Mouse (Mus musculus) stomach, postnatal 0 days (tissue): Measurements from ENCODE around the gene Togaram2. TPM values are rescaled to one million over a fixed set of nuclear protein-coding genes. Genes with fewer than 3 reads are reported as not detected.
A peak's percentile ranks its signal among the peaks of the same experiment; 100 is the strongest.

Source experiments
- ATAC-seq: fragments of 200-750 bp; cut with Nextera tagmentation; 2 replicates; pipeline ENCODE4 v1.8.0; 2017; ENCODE audit not compliant: low FRiP score, low TSS enrichment
- DNase-seq: peaks from one replicate; pipeline ENCODE4 v3.0.0-alpha.2; 2016; ENCODE audit warnings: low spot score
- H3K27ac ChIP-seq: fragments of 300-500 bp; sonication (generic); replicated peaks from 2 replicates; pipeline ENCODE4 v1.5.1; 2014; ENCODE audit warnings: mild to moderate bottlenecking, control low read depth
- H3K27me3 ChIP-seq: fragments of 300-500 bp; sonication (generic); 2 replicates; pipeline ENCODE4 v1.6.1; 2014; ENCODE audit warnings: low read length; ENCODE audit not compliant: control insufficient read depth, insufficient read depth
- H3K36me3 ChIP-seq: fragments of 300-500 bp; sonication (generic); 2 replicates; pipeline ENCODE4 v1.6.1; 2014; ENCODE audit warnings: low read length, mixed read lengths; ENCODE audit not compliant: control insufficient read depth, insufficient read depth
- H3K4me1 ChIP-seq: fragments of 300-500 bp; sonication (generic); replicated peaks from 2 replicates; pipeline ENCODE4 v1.6.1; 2014; ENCODE audit warnings: antibody characterized with exemption; ENCODE audit not compliant: control insufficient read depth, insufficient read depth
- H3K4me2 ChIP-seq: fragments of 300-500 bp; sonication (generic); replicated peaks from 2 replicates; pipeline ENCODE4 v1.6.1; 2014; ENCODE audit warnings: low read depth, mild to moderate bottlenecking, control low read depth, moderate library complexity
- H3K4me3 ChIP-seq: fragments of 300-500 bp; sonication (generic); 2 replicates; pipeline ENCODE4 v1.5.1; 2014; ENCODE audit warnings: low read depth, low read length, control low read depth
- H3K9ac ChIP-seq: fragments of 300-500 bp; sonication (generic); 2 replicates; pipeline ENCODE4 v1.6.1; 2014; ENCODE audit warnings: mild to moderate bottlenecking, low read length, control low read depth, mixed read lengths
- H3K9me3 ChIP-seq: fragments of 300-500 bp; sonication (generic); 2 replicates; pipeline ENCODE4 v1.6.1; 2016; ENCODE audit warnings: low read length; ENCODE audit not compliant: control insufficient read depth
- CTCF ChIP-seq: IDR thresholded peaks from 2 replicates; pipeline ENCODE4 v1.5.1; 2016; ENCODE audit warnings: antibody characterized with exemption, low read depth, mild to moderate bottlenecking, moderate library complexity
- EP300 ChIP-seq: optimal IDR thresholded peaks from 2 replicates; pipeline ENCODE3; 2016; ENCODE audit warnings: antibody characterized with exemption
- WGBS: fragments of 180-500 bp; shearing (Covaris S2); extraction: QIAGEN DNeasy Blood & Tissue Kit; methylation state at CpG from one replicate; pipeline ENCODE4 v1.1.7; 2014; 5-methylcytosine and 5-hydroxymethylcytosine counted together
- polyA plus RNA-seq: library from polyadenylated mRNA; unstranded; fragments of >200 nt; fragmentation: Nextera tagmentation; extraction: Ambion mirVana; gene quantifications from 2 replicates; pipeline ENCODE4 v1.2.1, GENCODE M21; 2015

Togaram2 gene
- polyA plus RNA-seq, 1 experiment from 2014 or later: 0.55 TPM

GRCm38 (mm10) chr17:71669511-71669910, 3.5 kb upstream of the Togaram2 start:
- DNase-seq: no peak
- Histone ChIP-seq H3K27ac (no peak overlapping the region), H3K9me3 (no peaks in the 10 kb centered on the region), H3K36me3 (no peaks in the 10 kb centered on the region), H3K4me3 (no peak overlapping the region), H3K27me3 (no peaks in the 10 kb centered on the region), H3K9ac (no peak overlapping the region), H3K4me2 (no peak overlapping the region), H3K4me1 (peaks cover 4% of the 10 kb centered on the region; the same call in 1 of the 2 replicates)
- ATAC-seq: no peak
- TF ChIP-seq CTCF: peak; percentile 35
- no peak for TF ChIP-seq EP300
- WGBS: 85% methylated on average over 5 of the region's 5 CpGs

GRCm38 (mm10) chr17:71671840-71672546, 1.1 kb upstream of the Togaram2 start:
- Histone ChIP-seq H3K27ac (no peak overlapping the region), H3K4me3 (no peak overlapping the region), H3K27me3 (no peaks in the 10 kb centered on the region), H3K4me2 (no peak overlapping the region), H3K9ac (no peak overlapping the region), H3K36me3 (no peaks in the 10 kb centered on the region), H3K4me1 (peaks cover 4% of the 10 kb centered on the region; the same call in 1 of the 2 replicates), H3K9me3 (no peaks in the 10 kb centered on the region)
- no peak for TF ChIP-seq EP300
- peak; percentile 68 for TF ChIP-seq CTCF
- peak; percentile 57 for DNase-seq
- no peak for ATAC-seq
- WGBS: 60% methylated on average over 17 of the region's 17 CpGs

- H3K36me3 ChIP-seq: no peaks in the 10 kb centered on the region
- no peaks in the 10 kb centered on the region for H3K27me3 ChIP-seq
- TF ChIP-seq EP300: no peak
- no peak for TF ChIP-seq CTCF
- DNase-seq (no peak), ATAC-seq (no peak)
- H3K9me3 ChIP-seq: no peaks in the 10 kb centered on the region
- peaks cover 4% of the 10 kb centered on the region; the same call in 1 of the 2 replicates for H3K4me1 ChIP-seq
- H3K27ac ChIP-seq: no peak overlapping the region
- H3K9ac ChIP-seq: no peak overlapping the region; the same call in 1 of the 2 replicates
- no peak overlapping the region for H3K4me2 ChIP-seq
- no peak overlapping the region for H3K4me3 ChIP-seq
- 38% methylated on average over 9 of the region's 9 CpGs for WGBS
Measured at GRCm38 (mm10) chr17:71673936-71674335, 875 bp downstream of the Togaram2 start.

GRCm38 (mm10) chr17:71674886-71675285, 1.8 kb downstream of the Togaram2 start:
- H3K27ac ChIP-seq: no peak overlapping the region
- no peak overlapping the region for H3K9ac ChIP-seq
- 72% methylated on average over 18 of the region's 18 CpGs for WGBS
- no peaks in the 10 kb centered on the region for H3K27me3 ChIP-seq
- DNase-seq (no peak), ATAC-seq (no peak)
- no peak for TF ChIP-seq EP300
- no peak for TF ChIP-seq CTCF
- no peak overlapping the region for H3K4me3 ChIP-seq
- no peak overlapping the region for H3K4me2 ChIP-seq
- no peaks in the 10 kb centered on the region for H3K36me3 ChIP-seq
- H3K9me3 ChIP-seq: no peaks in the 10 kb centered on the region
- H3K4me1 ChIP-seq: peaks cover 4% of the 10 kb centered on the region; the same call in 1 of the 2 replicates

GRCm38 (mm10) chr17:71681666-71682065, 8.6 kb downstream of the Togaram2 start:
- 68% methylated on average over 14 of the region's 14 CpGs for WGBS
- ATAC-seq (no peak), DNase-seq (no peak)

GRCm38 (mm10) chr17:71682379-71682778, 9.3 kb downstream of the Togaram2 start:
- H3K4me1 ChIP-seq: no peaks in the 10 kb centered on the region
- no peak overlapping the region for H3K27ac ChIP-seq
- TF ChIP-seq CTCF (no peak), EP300 (no peak)
- DNase-seq: no peak
- H3K9ac ChIP-seq: no peak overlapping the region
- no peak for ATAC-seq
- H3K36me3 ChIP-seq: no peaks in the 10 kb centered on the region
- WGBS: 89% methylated on average over 4 of the region's 4 CpGs
- H3K9me3 ChIP-seq: no peaks in the 10 kb centered on the region
- H3K27me3 ChIP-seq: no peaks in the 10 kb centered on the region
- H3K4me2 ChIP-seq: no peak overlapping the region
- H3K4me3 ChIP-seq: no peak overlapping the region

More at GRCm38 (mm10) chr17:71681666-71682065, 8.6 kb downstream of the Togaram2 start:
- Histone ChIP-seq H3K27ac (no peak overlapping the region), H3K27me3 (no peaks in the 10 kb centered on the region), H3K4me2 (no peak overlapping the region), H3K4me1 (no peaks in the 10 kb centered on the region), H3K36me3 (no peaks in the 10 kb centered on the region), H3K9ac (no peak overlapping the region), H3K4me3 (no peak overlapping the region), H3K9me3 (no peaks in the 10 kb centered on the region)
- TF ChIP-seq EP300 (no peak), CTCF (no peak)
